Mouse (Mus musculus) megakaryocyte, embryonic 14.5 days (primary cell): Measurements from ENCODE around the gene Lfng.

ENCODE experiments used
- FLI1 ChIP-seq: IDR thresholded peaks from 2 replicates; pipeline ENCODE4 v1.6.1; 2012; ENCODE audit warnings: low read length, inconsistent platforms, mixed read lengths
- GATA1 ChIP-seq: IDR thresholded peaks from 3 replicates; pipeline ENCODE4 v1.6.1; 2012; ENCODE audit warnings: mixed read lengths, low read length, inconsistent platforms, borderline replicate concordance

- TF ChIP-seq GATA1 (no peak), FLI1 (no peak)
Measured at GRCm38 (mm10) chr5:140619895-140620736, 13.0 kb downstream of the Lfng start.
